Mouse (Mus musculus) adrenal gland (tissue): ENCODE measurements around the gene Ndufa13.

Experiments used
- intact Hi-C: fragments of 180-260 bp; cut with DNase I; formaldehyde crosslinking; loops from one replicate; pipeline ENCODE4 v1.15.1; 2025

Ndufa13 gene

DNA sequence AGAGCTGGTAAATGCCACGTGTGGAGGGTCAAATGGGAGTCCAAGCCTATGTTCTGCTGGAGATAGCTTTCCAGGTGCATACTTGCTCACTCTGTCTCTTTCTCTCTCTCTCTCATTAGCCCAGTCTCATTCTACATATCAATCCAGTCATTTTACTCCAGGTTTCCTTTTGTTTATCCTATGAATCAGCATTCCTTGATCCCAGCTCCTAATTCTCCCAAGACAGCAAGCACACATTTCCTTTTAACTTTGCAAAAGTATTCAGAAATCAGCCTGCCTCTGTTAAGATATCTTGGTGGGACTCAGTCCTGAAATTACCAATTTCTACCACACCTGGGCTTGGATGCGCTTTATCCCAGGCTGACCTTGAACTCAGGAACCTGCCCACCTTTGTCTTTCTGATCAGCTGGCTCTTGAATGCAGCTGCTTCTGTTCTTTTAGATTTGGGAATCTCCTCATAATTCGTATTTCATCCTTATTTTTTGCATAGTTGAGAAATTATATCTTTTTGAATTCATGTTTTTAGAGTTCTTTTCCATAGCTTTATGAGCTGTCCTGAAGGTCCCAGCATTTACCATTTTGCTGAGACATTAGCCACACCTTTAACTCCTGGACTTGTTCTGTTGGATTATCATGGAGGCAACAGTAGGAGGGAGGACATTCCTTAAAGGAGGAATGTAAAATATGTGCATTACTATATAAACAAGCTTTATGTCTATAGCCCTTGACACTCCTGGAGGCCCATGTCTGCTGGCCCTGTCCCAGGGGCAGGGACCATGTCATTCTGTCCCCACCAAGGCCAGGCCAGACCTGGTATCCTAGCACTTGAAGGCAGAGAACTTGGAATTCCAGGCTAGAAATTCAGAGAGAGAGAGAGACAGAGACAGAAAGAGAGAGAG is 54.9 kb downstream of the Ndufa13 start:
- intact Hi-C loops: no loop called here
